Mouse (Mus musculus) bone marrow, adult 2 months (tissue): ENCODE data around the gene Lix1l. TPM values are rescaled to one million over a fixed set of nuclear protein-coding genes. Genes with fewer than 3 reads are reported as not detected.
A peak's percentile ranks its signal among the peaks of the same experiment; 100 is the strongest.

Experiments used
- H3K27ac ChIP-seq: fragments of 200-500 bp; 2 replicates; pipeline ENCODE4 v1.5.1; 2012; ENCODE audit warnings: low read depth, mild to moderate bottlenecking, control low read depth, inconsistent platforms, low read length; ENCODE audit not compliant: control insufficient read depth, poor library complexity, insufficient read depth
- H3K4me1 ChIP-seq: fragments of 200-500 bp; 2 replicates; pipeline ENCODE4 v1.6.1; 2011; ENCODE audit warnings: low read length; ENCODE audit not compliant: control insufficient read depth, insufficient read depth
- H3K4me3 ChIP-seq: fragments of 200-500 bp; replicated peaks from 2 replicates; pipeline ENCODE3; 2011; ENCODE audit warnings: mild to moderate bottlenecking, low read depth, low read length, control low read depth; ENCODE audit not compliant: control insufficient read depth
- CTCF ChIP-seq: fragments of 200-500 bp; IDR thresholded peaks from 2 replicates; pipeline ENCODE4 v1.5.1; 2011; ENCODE audit warnings: low read length, control low read depth; ENCODE audit not compliant: control insufficient read depth, insufficient read depth
- POLR2A ChIP-seq: fragments of 200-500 bp; IDR thresholded peaks from 2 replicates; pipeline ENCODE4 v1.6.1; 2011; ENCODE audit warnings: low read depth, mild to moderate bottlenecking, control low read depth, low read length, borderline replicate concordance; ENCODE audit not compliant: control insufficient read depth
- WGBS: fragments of 180-500 bp; shearing (Covaris S2); methylation state at CpG from one replicate; pipeline ENCODE4 v1.1.7; 2018; 5-methylcytosine and 5-hydroxymethylcytosine counted together
- polyA plus RNA-seq: library from polyadenylated mRNA; stranded (reverse); fragments of >200 nt; gene quantifications from 2 replicates; pipeline ENCODE4 v1.2.4, GENCODE M21; 2011; ENCODE audit warnings: low replicate concordance; ENCODE audit not compliant: missing spikeins, insufficient read depth, insufficient read length

Lix1l gene
- polyA plus RNA-seq, 1 experiment, result 5.7 TPM

- 19% methylated on average over 17 of the region's 17 CpGs for WGBS
- Histone ChIP-seq H3K4me3 (peak within 1 kb of the TSS; percentile 24), H3K27ac (peak within 1 kb of the TSS; percentile 50), H3K4me1 (peaks cover 1% of the 10 kb centered on the region; the same call in 1 of the 2 replicates)
- TF ChIP-seq CTCF (no peak), POLR2A (no peak)
These were observed 24.0 kb upstream of the Lix1l start, which contains the start of gene Gm16253 for GRCm38 (mm10) chr3:96576690-96577541. Gene Gm16253 (plus strand): TSS chr3:96576984.

DNA sequence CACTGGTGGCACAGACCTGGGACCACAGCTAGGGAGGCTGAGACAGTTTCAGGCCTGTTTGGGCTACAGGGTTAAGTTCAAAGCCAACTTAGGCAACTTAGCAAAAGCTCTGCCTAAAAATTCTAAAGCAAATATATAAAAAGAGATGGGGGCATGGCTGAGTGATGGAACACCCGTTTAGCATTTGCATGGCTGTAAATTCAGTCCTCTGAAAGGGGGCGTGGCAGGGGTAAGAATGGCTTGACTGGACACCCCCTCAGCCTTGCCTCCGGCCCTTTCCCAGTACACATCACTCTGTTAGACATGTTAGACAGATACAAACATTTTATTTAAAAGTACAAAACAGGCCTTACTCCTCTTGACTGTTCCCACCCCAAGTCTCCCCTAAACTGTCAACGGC, 23.4 kb upstream of the Lix1l start:
- peak overlapping the region; percentile 26 for H3K27ac ChIP-seq
- TF ChIP-seq CTCF (no peak), POLR2A (no peak)
- no peak overlapping the region for H3K4me3 ChIP-seq
- whole genome bisulfite sequencing, result 57% methylated on average over 4 of the region's 4 CpGs
- no peaks in the 10 kb centered on the region; the same call in 1 of the 2 replicates for H3K4me1 ChIP-seq

DNA sequence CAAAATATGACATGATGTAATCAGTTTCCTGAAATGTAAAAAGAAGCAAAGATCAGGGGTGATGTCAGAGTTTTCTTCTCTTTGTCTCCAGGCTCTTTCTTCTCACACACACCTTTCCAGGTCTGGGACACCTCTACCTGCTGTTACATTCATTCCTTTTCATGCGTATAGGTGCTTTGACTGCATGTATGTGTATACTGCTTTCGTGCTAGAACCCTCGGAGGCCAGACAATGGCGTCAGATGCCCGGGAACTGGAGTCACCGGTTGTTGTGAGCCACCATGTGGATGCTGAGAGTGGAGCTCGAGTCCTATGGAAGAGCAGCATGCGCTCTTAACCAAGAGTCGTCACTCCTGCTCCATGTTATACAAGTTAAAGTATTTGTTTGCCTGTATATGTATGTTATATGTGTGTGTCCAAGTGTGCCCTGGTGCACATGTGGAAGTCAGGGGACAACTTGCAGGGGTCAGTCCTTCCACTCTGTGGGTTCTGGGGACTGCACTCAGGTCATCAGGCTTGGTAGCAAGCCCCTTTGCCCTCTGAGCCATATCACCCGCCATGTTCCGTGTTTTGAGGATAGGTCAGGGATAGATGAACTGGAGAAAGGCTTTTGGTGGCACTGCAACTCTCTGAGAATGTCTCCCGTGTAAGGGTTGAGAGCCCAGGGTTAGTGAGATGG, 22.2 kb upstream of the Lix1l start:
- Histone ChIP-seq H3K4me1 (no peaks in the 10 kb centered on the region; the same call in 1 of the 2 replicates), H3K27ac (no peak overlapping the region), H3K4me3 (no peak overlapping the region)
- TF ChIP-seq POLR2A, result no peak
- no peak for TF ChIP-seq CTCF
- WGBS, result 85% methylated on average over 12 of the region's 12 CpGs

DNA sequence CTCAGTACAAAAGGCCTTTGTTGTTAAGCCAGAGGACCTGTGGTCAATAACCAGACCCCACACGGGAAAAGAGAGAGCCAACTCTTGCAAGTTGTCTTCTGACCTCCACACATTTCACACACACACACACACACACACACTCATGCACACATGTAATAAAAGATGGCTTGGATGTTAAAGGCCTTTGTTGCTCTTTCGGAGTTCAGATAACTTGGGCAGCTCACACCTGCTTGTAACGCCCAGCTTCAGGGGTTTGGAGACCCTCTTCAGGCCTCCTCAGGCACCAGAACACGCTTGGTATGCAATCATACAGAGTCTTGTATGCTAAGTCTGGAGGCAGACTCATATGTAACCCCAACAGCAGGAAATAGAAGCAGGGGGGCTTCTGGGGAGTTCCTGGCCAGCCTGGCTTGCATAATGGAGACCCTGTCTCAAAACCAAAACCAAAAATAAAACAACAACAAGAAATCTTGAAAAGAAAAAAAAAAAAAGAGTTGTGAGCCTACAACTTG, 21.7 kb upstream of the Lix1l start:
- H3K4me3 ChIP-seq, result peak overlapping the region; percentile 17
- 57% methylated on average over 4 of the region's 4 CpGs for WGBS
- peak overlapping the region; percentile 22; the same call in 1 of the 2 replicates for H3K27ac ChIP-seq
- no peaks in the 10 kb centered on the region; the same call in 1 of the 2 replicates for H3K4me1 ChIP-seq
- TF ChIP-seq CTCF (no peak), POLR2A (no peak)

DNA sequence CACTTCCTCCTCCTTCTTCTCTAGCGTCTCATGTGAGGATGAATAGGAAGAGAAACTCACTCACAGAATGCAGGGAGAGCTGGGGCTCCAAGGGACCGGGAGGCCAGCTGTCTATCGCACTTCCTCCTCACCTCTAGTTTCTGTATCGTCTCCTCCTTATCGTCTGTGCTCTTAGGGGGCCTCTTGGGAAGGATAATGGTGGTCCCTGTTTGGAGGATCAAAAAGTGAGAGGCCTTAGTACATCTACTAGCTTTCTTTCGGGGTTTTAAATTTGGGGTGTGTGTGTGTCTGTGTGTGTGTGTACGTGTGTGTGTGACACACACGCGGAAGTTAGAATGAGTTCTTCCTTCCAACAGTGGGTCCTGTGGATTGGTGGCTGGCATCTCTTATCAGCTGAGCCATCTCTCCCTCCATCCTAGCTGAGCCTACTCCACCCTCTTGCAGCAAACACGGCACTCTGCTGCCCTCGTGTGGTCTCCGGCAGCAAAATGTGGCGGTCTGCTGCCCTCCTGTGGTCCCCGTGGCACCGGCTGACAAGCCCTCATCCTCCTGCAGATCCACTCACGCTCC, 21.0 kb upstream of the Lix1l start:
- TF ChIP-seq POLR2A (peak; percentile 49; the same call in 1 of the 2 replicates), CTCF (peak; percentile 100)
- Histone ChIP-seq H3K4me1 (no peaks in the 10 kb centered on the region; the same call in 1 of the 2 replicates), H3K27ac (no peak overlapping the region), H3K4me3 (peak overlapping the region; percentile 33)
- WGBS, result under 1% methylated on average over 16 of the region's 16 CpGs

DNA sequence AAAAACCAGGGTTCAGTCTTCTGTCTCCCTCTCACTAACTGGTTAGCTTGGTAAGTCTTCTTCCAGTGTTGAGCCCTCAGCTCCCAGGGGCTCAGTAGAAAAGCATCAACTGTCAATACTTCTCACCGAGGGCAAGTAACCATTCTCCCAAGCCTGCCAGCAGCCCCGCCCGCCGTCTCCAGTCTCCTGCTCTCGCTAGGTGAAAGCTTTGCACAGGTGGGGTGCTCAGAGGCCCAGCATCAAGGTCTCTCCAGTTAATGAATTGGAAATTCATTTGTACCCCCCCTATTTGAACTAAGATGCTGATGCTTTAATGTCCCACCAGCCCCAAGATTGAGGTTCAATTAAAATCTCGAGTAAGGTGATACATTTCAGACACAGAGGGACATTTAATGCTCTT, 19.8 kb upstream of the Lix1l start:
- Histone ChIP-seq H3K27ac (no peak overlapping the region), H3K4me1 (no peaks in the 10 kb centered on the region; the same call in 1 of the 2 replicates), H3K4me3 (no peak overlapping the region)
- WGBS, result 79% methylated on average over 6 of the region's 6 CpGs
- TF ChIP-seq CTCF (no peak), POLR2A (no peak)

- TF ChIP-seq CTCF, result no peak
- TF ChIP-seq POLR2A, result no peak
- Histone ChIP-seq H3K27ac (no peak overlapping the region), H3K4me3 (no peak overlapping the region), H3K4me1 (no peaks in the 10 kb centered on the region; the same call in 1 of the 2 replicates)
- WGBS, result 85% methylated on average over 16 of the region's 16 CpGs
These were observed 19.0 kb upstream of the Lix1l start for GRCm38 (mm10) chr3:96581771-96582515.
